8 mouse cellular contexts compared by ENCODE assay signal in genomic region chr10:80433513-80434232, GRCm38 (mm10). TPM values are rescaled to one million over a fixed set of nuclear protein-coding genes. Genes with fewer than 3 reads are reported as not detected.
DNase-seq lines count a peak whose midpoint lies in the region; ATAC-seq and TF ChIP-seq lines count a peak whose summit lies in the region.

Gene Tcf3, minus strand, starts transcription at chr10:80433647.

- whole genome bisulfite sequencing in forebrain, embryonic 15.5 days = under 1% methylated on average over 59 of the region's 61 CpGs
- under 1% methylated on average over 49 of the region's 61 CpGs for WGBS in lung, adult 2 months

- peak within 1 kb of the TSS; percentile 83 to 88 for H3K4me3 ChIP-seq in ES-E14 (ENCODE audit: insufficient read depth in 1 of 2, low read depth in 1 of 2, low read length in 2 of 2, poor library complexity in 1 of 2, severe bottlenecking in 1 of 2)
- peak within 1 kb of the TSS; percentile 67 for H3K4me3 ChIP-seq in forebrain, embryonic 15.5 days
- peak within 1 kb of the TSS; percentile 92 for H3K4me3 ChIP-seq in lung, adult 2 months (replicated peaks; ENCODE audit: extremely low read depth, low read depth, low read length)

- H3K9me3 ChIP-seq in ES-E14 (ENCODE audit: control insufficient read depth, insufficient read depth, low read depth, low read length) = no peaks in the 10 kb centered on the region
- H3K9me3 ChIP-seq in forebrain, embryonic 15.5 days = no peaks in the 10 kb centered on the region

- H3K27me3 ChIP-seq in forebrain, embryonic 15.5 days = no peaks in the 10 kb centered on the region

- intact Hi-C loops in heart, postnatal 25 days (cut with DNase I) = no loop called here

- ATAC-seq in forebrain, embryonic 15.5 days (replicated peaks) = peak; percentile 95
- ATAC-seq in neutrophil, adult 5-6 weeks (ENCODE audit: extremely low read depth, insufficient number of reproducible peaks, low FRiP score, poor library complexity, severe bottlenecking) = peak; percentile 90

- H3K4me1 ChIP-seq in ES-E14 (ENCODE audit: control insufficient read depth in 2 of 2, insufficient read depth in 2 of 2, low read length in 2 of 2, poor library complexity in 1 of 2) = peaks cover 0 to 13% of the 10 kb centered on the region in 2 experiments; a peak in 3 of 4 replicates
- H3K4me1 ChIP-seq in forebrain, embryonic 15.5 days = peaks cover 23% of the 10 kb centered on the region
- H3K4me1 ChIP-seq in lung, adult 2 months (ENCODE audit: control insufficient read depth, insufficient read depth, low read length) = 0 out of 2 replicates have a peak, but pooled peaks cover 5% of the 10 kb centered on the region

- in situ Hi-C loops in ES-E14 (cut with MboI; ENCODE audit: low sequenced_read_pairs in 2 of 2, unreplicated experiment in 2 of 2) = no loop called here

- DNase-seq in ES-E14 (ENCODE audit: low read depth, low spot score) = peak; percentile 97
- DNase-seq in cerebellum, adult 11-12 months = peak; percentile 97
- peak; percentile 95 for DNase-seq in heart, postnatal 25 days (ENCODE audit: low spot score)
- peak; percentile 96 to 98 for DNase-seq in layer of hippocampus, adult 18-20 months (ENCODE audit: low spot score in 2 of 2)
- peak; percentile 92 for DNase-seq in lung, adult 2 months
- DNase-seq in thymus, adult 18-20 months = peak; percentile 87 to 93

- H3K27ac ChIP-seq in ES-E14 (ENCODE audit: insufficient read depth, low read depth, low read length, poor library complexity, severe bottlenecking) = peak within 1 kb of the TSS; percentile 80
- peak within 1 kb of the TSS; percentile 96 for H3K27ac ChIP-seq in forebrain, embryonic 15.5 days (replicated peaks)

- H3K9ac ChIP-seq in ES-E14 (ENCODE audit: insufficient read depth, low read depth, low read length, poor library complexity, severe bottlenecking) = peak within 1 kb of the TSS; percentile 94
- H3K9ac ChIP-seq in forebrain, embryonic 15.5 days (replicated peaks) = peak within 1 kb of the TSS; percentile 83

- TF ChIP-seq POLR2A in lung, adult 2 months (IDR thresholded peaks at IDR 0.05; ENCODE audit: borderline replicate concordance, extremely low read depth, low read depth, low read length) = peak; percentile 27; the same call in 1 of the 2 replicates

- peak within 1 kb of the TSS; percentile 72 for H3K4me2 ChIP-seq in forebrain, embryonic 15.5 days (replicated peaks)

- peaks cover 15% of the 10 kb centered on the region for H3K36me3 ChIP-seq in ES-E14 (ENCODE audit: control insufficient read depth, insufficient read depth, low read length, poor library complexity, severe bottlenecking)
- peaks cover 16% of the 10 kb centered on the region for H3K36me3 ChIP-seq in forebrain, embryonic 15.5 days

- no peak for TF ChIP-seq CTCF in lung, adult 2 months (IDR thresholded peaks at IDR 0.05; ENCODE audit: insufficient read depth, low read length)

TF ChIP-seq in ES-E14, 5 proteins besides CTCF, POLR2A, EP300 and RAD21:
- TF ChIP-seq ZC3H11A (IDR thresholded peaks at IDR 0.05; ENCODE audit: borderline replicate concordance, low read depth, low read length) (no peak), ZNF384 (IDR thresholded peaks at IDR 0.05; ENCODE audit: low read depth, low read length) (no peak), CHD2 (IDR thresholded peaks at IDR 0.05; ENCODE audit: low read depth, low read length) (peak; percentile 98), MAFK (IDR thresholded peaks at IDR 0.05; ENCODE audit: insufficient read depth, low read depth, low read length) (no peak), HCFC1 (IDR thresholded peaks at IDR 0.05; ENCODE audit: borderline replicate concordance, insufficient read depth, low read length) (0 out of 2 replicates have a peak, but pooled peaks have one; percentile 47)

RNA-seq across cellular contexts. Expression of gene Tcf3, which starts in this region (rescaled TPM):
- 90.9 and 108 TPM in 2 replicates for total RNA-seq in ES-E14 (2012; rRNA removed)
- 85.2 and 89.6 TPM in 2 replicates for polyA plus RNA-seq in forebrain, embryonic 15.5 days (2015; fragmentation: Nextera tagmentation; extraction: Ambion mirVana)
- 10 to 100 TPM; 20.3 to 20.9 TPM for total RNA-seq in heart, postnatal 25 days (2021)
- total RNA-seq in layer of hippocampus, adult 18-20 months (2021) = 10 to 100 TPM; 27.1 to 27.3 TPM
- 94.7 and 98.6 TPM in 2 replicates for polyA plus RNA-seq in lung, adult 2 months (2012; rRNA removed)
- 81.3 and 86.5 TPM in 2 replicates for total RNA-seq in neutrophil, adult 5-6 weeks (2017)

Comparison
In these comparisons a context has a peak if more than half of its experiments do, and no peak if none do; other contexts are left out.
1. Peak in every context shown above with its lines: DNase-seq, ATAC-seq, H3K4me3 ChIP-seq and H3K27ac ChIP-seq.